Mouse (Mus musculus) heart, embryonic 10.5 days (tissue): ENCODE measurements around the gene Slc26a6. TPM values are rescaled to one million over a fixed set of nuclear protein-coding genes. Genes with fewer than 3 reads are reported as not detected.

Experiments used
- DNase-seq: peaks from one replicate; pipeline ENCODE4 v3.0.0-alpha.2; 2017; ENCODE audit warnings: low spot score
- H3K27ac ChIP-seq: fragments of 300-500 bp; sonication (generic); 2 replicates; pipeline ENCODE4 v1.5.1; 2016; ENCODE audit warnings: mild to moderate bottlenecking
- H3K27me3 ChIP-seq: fragments of 300-500 bp; sonication (generic); 2 replicates; pipeline ENCODE4 v1.6.1; 2016; ENCODE audit warnings: mild to moderate bottlenecking; ENCODE audit not compliant: poor library complexity, insufficient read depth, severe bottlenecking
- H3K36me3 ChIP-seq: fragments of 300-500 bp; sonication (generic); 2 replicates; pipeline ENCODE4 v1.6.1; 2016; ENCODE audit warnings: mild to moderate bottlenecking, moderate library complexity
- H3K4me1 ChIP-seq: fragments of 300-500 bp; sonication (generic); 2 replicates; pipeline ENCODE4 v1.6.1; 2016; ENCODE audit warnings: mild to moderate bottlenecking
- H3K4me3 ChIP-seq: fragments of 300-500 bp; sonication (generic); 2 replicates; pipeline ENCODE4 v1.5.1; 2016; ENCODE audit warnings: mild to moderate bottlenecking, moderate library complexity
- H3K9me3 ChIP-seq: fragments of 300-500 bp; sonication (generic); 2 replicates; pipeline ENCODE4 v1.6.1; 2016; ENCODE audit warnings: mild to moderate bottlenecking, moderate library complexity
- WGBS: fragments of 180-500 bp; shearing (Covaris S2); methylation state at CpG from one replicate; pipeline ENCODE4 v1.1.7; 2016; 5-methylcytosine and 5-hydroxymethylcytosine counted together
- microRNA-seq: library from miRNA; unstranded; fragments of <30 nt; microRNA quantifications from one replicate; pipeline ENCODE4, GENCODE M21; 2017
- polyA plus RNA-seq: library from polyadenylated mRNA; unstranded; fragments of >200 nt; fragmentation: Nextera tagmentation; extraction: Ambion mirVana; gene quantifications from 2 replicates; pipeline ENCODE4 v1.2.1, GENCODE M21; 2016

Gene Slc26a6
- polyA plus RNA-seq, 1 experiment from 2014 or later, result 9.3 TPM

DNA sequence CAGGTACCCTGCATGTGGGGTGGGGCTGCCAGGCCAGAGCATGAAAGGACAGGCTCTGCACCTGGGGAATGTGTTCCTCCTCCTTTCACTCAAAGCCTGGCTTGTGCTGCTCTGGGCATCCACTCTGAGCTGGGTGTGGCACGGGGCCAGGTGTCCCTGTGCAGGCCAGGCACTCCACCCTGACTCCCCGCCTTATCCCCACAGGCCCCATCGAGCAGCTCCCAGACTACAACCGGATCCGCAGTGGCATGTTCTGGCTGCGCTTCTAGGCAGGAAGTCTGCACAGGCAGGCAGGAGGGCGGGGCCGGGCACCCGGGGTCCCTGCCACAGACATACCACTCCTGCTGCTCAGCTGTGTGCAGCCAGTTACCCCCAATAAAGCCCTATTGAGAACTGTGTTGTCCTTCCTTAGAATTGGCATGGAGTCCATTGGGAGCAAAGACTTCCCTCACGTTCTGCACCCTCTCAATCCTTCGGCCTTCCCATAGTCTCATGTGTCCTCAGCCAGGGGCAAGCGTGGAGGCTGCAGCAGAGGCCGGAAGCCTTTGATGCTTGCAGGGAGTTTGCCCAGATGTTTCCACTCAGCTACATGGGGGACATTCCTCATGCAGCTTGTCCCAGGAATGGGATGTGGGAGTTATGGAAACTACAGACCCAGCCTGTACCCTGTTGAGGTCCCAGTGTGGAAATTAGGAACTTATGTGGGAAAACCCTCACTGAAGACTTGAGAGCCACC, 96.3 kb downstream of the Slc26a6 start:
- peaks cover 71% of the 10 kb centered on the region for H3K36me3 ChIP-seq
- H3K27ac ChIP-seq, result peak overlapping the region; percentile 18; the same call in 1 of the 2 replicates
- H3K4me1 ChIP-seq, result peaks cover 29% of the 10 kb centered on the region
- WGBS, result 81% methylated on average over 13 of the region's 13 CpGs
- no peaks in the 10 kb centered on the region for H3K9me3 ChIP-seq
- no peak for DNase-seq
- peaks cover 25% of the 10 kb centered on the region for H3K27me3 ChIP-seq
- no peak overlapping the region for H3K4me3 ChIP-seq

DNA sequence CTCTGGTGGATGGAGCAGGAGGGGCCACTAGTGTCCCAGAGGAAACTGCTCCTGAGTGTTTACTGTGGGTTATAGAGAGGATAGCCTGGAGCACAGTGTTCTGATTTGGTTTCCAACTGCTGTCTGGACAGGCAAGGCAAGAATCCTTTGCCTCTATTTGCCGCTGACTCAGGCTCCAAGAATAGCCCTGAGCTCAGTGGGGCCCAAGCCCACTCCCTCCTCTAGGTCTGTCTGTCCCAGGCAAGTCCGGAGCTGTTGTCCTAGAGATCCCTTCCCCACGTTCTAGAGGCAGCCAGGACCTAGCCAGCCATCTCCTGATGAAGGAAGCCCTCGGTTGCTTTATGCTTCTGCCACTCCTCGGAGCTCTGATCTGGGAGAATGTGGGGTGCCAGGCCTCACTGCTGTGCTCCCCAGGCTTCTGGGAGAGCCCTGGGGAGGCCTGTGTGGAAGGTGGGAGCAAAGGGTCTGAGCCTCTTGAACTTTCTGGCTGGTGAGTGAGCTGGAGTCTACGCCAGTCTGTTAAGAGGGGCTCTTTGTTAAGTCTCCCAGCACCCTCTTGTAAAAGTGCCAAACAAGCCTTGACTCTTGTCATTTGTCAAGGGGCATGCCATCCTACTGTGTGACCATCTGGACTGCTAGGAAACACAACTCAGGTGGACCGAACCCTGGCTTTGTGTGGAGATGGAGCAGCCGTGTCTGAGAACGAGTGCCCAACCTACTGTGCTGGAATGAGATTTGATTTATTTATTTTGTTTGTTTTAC, 97.1 kb downstream of the Slc26a6 start:
- peaks cover 35% of the 10 kb centered on the region for H3K4me1 ChIP-seq
- WGBS, result 79% methylated on average over 9 of the region's 9 CpGs
- no peak for DNase-seq
- H3K9me3 ChIP-seq, result no peaks in the 10 kb centered on the region
- peaks cover 64% of the 10 kb centered on the region for H3K36me3 ChIP-seq
- H3K27ac ChIP-seq, result peak overlapping the region; percentile 37; the same call in 1 of the 2 replicates
- H3K27me3 ChIP-seq, result peaks cover 32% of the 10 kb centered on the region
- H3K4me3 ChIP-seq, result no peak overlapping the region

DNA sequence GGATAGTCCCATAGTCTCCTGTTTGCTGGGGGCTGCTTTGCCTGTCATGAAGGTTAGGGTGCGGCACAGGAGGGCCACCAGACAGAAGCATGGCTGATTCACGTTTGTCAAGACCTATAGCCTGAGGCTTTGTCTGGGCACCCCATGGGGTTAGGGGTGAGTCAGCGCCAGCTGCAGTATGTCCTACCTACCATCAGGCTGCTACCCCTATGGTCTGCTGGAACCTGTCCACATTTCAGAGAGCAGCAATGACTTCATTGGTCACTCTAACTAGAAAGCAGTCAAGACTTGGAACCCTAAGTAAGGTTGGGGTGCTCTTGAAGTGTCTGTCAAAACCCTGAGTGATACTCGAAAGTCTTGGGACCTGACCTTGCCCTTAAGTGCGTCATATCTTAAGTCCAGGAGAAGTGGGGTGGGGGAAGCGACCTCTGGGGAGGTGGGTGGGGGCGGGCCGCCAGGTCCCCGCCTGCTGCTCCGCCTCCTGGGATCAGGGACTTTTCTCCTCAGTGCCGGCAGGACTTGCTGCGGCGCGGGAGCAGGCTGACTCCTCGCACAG, 100.1 kb downstream of the Slc26a6 start, which contains the start of gene Col7a1:
Gene Col7a1, plus strand, starts transcription at position 506 of the 556 bp plus-strand sequence.
- Histone ChIP-seq H3K4me3 (peak within 1 kb of the TSS; percentile 51), H3K36me3 (peaks cover 34% of the 10 kb centered on the region), H3K4me1 (peaks cover 40% of the 10 kb centered on the region), H3K27me3 (peaks cover 54% of the 10 kb centered on the region), H3K27ac (0 out of 2 replicates have a peak within 1 kb of the TSS, but pooled peaks have one; percentile 19), H3K9me3 (no peaks in the 10 kb centered on the region)
- 9% methylated on average over 15 of the region's 15 CpGs for WGBS
- DNase-seq, result no peak

DNA sequence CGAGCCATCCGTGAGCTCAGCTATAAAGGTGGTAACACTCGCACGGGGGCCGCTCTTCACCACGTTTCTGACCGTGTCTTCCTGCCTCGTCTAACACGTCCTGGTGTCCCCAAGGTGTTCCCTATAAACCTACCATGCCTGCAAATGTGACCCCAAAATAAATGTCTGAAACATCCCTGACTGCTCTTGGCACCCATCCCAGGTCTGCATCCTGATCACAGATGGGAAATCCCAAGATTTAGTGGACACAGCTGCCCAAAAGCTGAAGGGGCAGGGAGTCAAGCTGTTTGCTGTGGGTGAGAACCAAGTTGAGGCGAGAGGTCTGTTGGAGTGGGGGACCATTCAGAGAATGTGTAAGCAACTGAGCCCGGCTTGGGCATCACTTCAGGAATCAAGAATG, 102.2 kb downstream of the Slc26a6 start:
- DNase-seq, result no peak
- 91% methylated on average over 11 of the region's 11 CpGs for WGBS
- Histone ChIP-seq H3K27ac (no peak overlapping the region), H3K27me3 (peaks cover 67% of the 10 kb centered on the region), H3K9me3 (no peaks in the 10 kb centered on the region), H3K4me1 (peaks cover 36% of the 10 kb centered on the region), H3K36me3 (peaks cover 13% of the 10 kb centered on the region), H3K4me3 (no peak overlapping the region)

DNA sequence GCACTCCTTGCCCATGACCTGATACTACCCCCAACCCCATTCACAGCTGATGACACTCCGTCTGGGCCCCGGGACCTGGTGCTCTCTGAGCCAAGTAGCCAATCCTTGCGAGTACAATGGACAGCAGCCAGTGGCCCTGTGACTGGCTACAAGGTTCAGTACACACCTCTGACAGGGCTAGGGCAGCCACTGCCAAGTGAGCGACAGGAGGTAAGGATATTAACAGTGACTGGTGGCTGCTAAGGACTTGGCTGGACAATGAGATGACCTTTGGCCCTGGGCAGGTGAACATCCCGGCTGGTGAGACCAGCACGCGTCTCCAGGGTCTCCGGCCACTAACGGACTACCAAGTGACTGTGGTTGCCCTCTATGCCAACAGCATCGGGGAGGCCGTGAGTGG, 102.8 kb downstream of the Slc26a6 start:
- no peak for DNase-seq
- peaks cover 36% of the 10 kb centered on the region for H3K4me1 ChIP-seq
- no peak overlapping the region for H3K4me3 ChIP-seq
- 86% methylated on average over 11 of the region's 11 CpGs for WGBS
- no peak overlapping the region for H3K27ac ChIP-seq
- peaks cover 8% of the 10 kb centered on the region for H3K36me3 ChIP-seq
- H3K27me3 ChIP-seq, result peaks cover 67% of the 10 kb centered on the region
- no peaks in the 10 kb centered on the region for H3K9me3 ChIP-seq

Small RNA genes within 50 kb of the gene (microRNA-seq; reads per million reads assigned to microRNA genes)
- gene Gm23156, result not detected

Other genes with a start within 250 kb of the Slc26a6 start
- 50.3 and 52.0 TPM in 2 replicates for gene Arih2, start 203.9 kb upstream of the Slc26a6 start, polyA plus RNA-seq
- gene Slc25a20, start 191.2 kb upstream of the Slc26a6 start, polyA plus RNA-seq, result 53.0 and 53.7 TPM in 2 replicates
- 26.5 and 29.1 TPM in 2 replicates for gene Prkar2a, start 164.0 kb upstream of the Slc26a6 start, polyA plus RNA-seq
- gene Ip6k2, start 69.5 kb upstream of the Slc26a6 start, polyA plus RNA-seq, result 48.1 and 63.9 TPM in 2 replicates
- 9.2 and 10.8 TPM in 2 replicates for gene Nckipsd, start 44.9 kb upstream of the Slc26a6 start, polyA plus RNA-seq
- gene Celsr3, start 27.0 kb upstream of the Slc26a6 start, polyA plus RNA-seq, result 0.13 and 0.26 TPM in 2 replicates
- gene Tmem89, start 61.3 kb downstream of the Slc26a6 start, polyA plus RNA-seq, result not detected in 2 replicates
- 692 and 883 TPM in 2 replicates for gene Uqcrc1, start 83.3 kb downstream of the Slc26a6 start, polyA plus RNA-seq
- gene Col7a1, start 100.3 kb downstream of the Slc26a6 start, polyA plus RNA-seq, result 1.0 and 1.8 TPM in 2 replicates
- not detected in 2 replicates for gene Ucn2, start 132.7 kb downstream of the Slc26a6 start, polyA plus RNA-seq
- gene Pfkfb4, start 138.5 kb downstream of the Slc26a6 start, polyA plus RNA-seq, result 6.9 and 9.4 TPM in 2 replicates
- 58.2 and 68.5 TPM in 2 replicates for gene Shisa5, start 185.3 kb downstream of the Slc26a6 start, polyA plus RNA-seq
- gene Trex1, start 206.5 kb downstream of the Slc26a6 start, polyA plus RNA-seq, result 8.2 and 8.9 TPM in 2 replicates
- 20.6 and 26.8 TPM in 2 replicates for gene Atrip, start 220.8 kb downstream of the Slc26a6 start, polyA plus RNA-seq
- 19.1 and 19.7 TPM in 2 replicates for gene Ccdc51, start 229.2 kb downstream of the Slc26a6 start, polyA plus RNA-seq
- gene Tma7, start 229.3 kb downstream of the Slc26a6 start, polyA plus RNA-seq, result 734 and 774 TPM in 2 replicates
- 11.5 and 14.2 TPM in 2 replicates for gene Plxnb1, start 242.1 kb downstream of the Slc26a6 start, polyA plus RNA-seq